Mouse (Mus musculus) left cerebral cortex, postnatal 4 days (tissue): ENCODE results near the gene Bhmt. TPM values are rescaled to one million over a fixed set of nuclear protein-coding genes. Genes with fewer than 3 reads are reported as not detected.
"Not testable (repeated sequence)": the region's sequence is repeated elsewhere in the genome, so short reads cannot be mapped to it uniquely, and the experiment has no call there.

Experiments
- DNase-seq: peaks from one replicate; pipeline ENCODE4 v3.0.0-alpha.2; 2022
- intact Hi-C: fragments of 180-260 bp; cut with DNase I; formaldehyde crosslinking; loops from one replicate; pipeline ENCODE4 v1.15.1; 2025
- total RNA-seq, 2 experiments: library from RNA; stranded (reverse); gene quantifications; 2 replicates each; pipeline ENCODE4 v1.2.3; 2021

Bhmt gene
- total RNA-seq, 2 experiments from 2014 or later = not detected

- intact Hi-C loops = loop anchor here (5.0 to 10.0 kb wide), 3 partner anchors 109 to 858 kb away; no protein-coding TSS in a partner anchor
- DNase-seq = peak; percentile 81
Measured at GRCm38 (mm10) chr13:93612660-93613607, 24.8 kb downstream of the Bhmt start.

DNA sequence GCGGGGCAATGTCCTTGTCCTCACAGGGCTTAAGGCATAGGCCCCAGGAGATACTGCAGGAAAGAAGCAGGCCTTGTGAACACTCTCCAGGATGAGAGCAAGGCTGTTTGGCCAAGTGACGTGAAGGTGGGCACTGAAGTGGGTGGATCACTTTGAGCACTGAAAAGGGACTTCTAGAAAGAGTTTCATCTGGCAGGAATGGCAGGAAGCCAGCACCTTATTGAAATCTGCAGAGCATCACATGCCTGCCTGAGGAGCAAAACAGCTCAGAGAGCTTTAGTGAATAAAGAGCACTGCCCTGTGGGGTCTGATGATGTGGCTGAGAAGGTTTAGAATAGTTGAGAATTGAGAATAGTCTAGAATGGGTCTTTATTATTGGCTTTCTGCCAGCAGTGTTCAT lies 29.3 kb downstream of the Bhmt start:
- intact Hi-C loops = loop anchor here (10.0 kb wide), 1 partner anchor 114 kb away; the partner anchor contains the start of gene Jmy
- DNase-seq = no peak

GRCm38 (mm10) chr13:93607701-93608100 lies 30.1 kb downstream of the Bhmt start:
- no peak for DNase-seq
- intact Hi-C loops = loop anchor here (10.0 kb wide), 1 partner anchor 113 kb away; the partner anchor contains the start of gene Jmy

- intact Hi-C loops = loop anchor here (10.0 kb wide), 1 partner anchor 112 kb away; the partner anchor contains the start of gene Jmy
- peak; percentile 11 for DNase-seq
Measured at GRCm38 (mm10) chr13:93606868-93607578, 30.7 kb downstream of the Bhmt start.

GRCm38 (mm10) chr13:93604698-93605097 lies 33.1 kb downstream of the Bhmt start:
- intact Hi-C loops = loop anchor here (10.0 kb wide), 1 partner anchor 110 kb away; the partner anchor contains the start of gene Jmy
- DNase-seq = no peak

DNA sequence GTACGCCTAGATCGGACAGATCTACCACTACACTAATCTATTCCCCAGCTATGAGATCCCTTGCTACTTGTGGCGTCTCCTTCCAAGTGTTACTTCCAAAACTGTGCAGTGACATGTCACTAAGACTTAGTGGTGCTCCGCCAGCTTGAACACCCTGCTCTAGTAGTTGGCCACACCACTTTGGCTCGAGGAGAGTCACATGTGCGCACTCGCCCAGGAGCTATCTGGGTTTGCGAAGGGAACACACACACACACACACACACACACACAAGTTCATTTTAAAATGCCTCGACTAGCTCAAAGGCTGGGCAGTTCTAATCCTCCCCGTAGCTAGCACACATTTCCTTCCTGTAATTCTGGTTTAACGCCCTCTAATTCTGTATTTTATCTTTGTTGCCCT lies 36.2 kb downstream of the Bhmt start:
- intact Hi-C loops = loop anchor here (10.0 kb wide), 1 partner anchor 107 kb away; the partner anchor contains the start of gene Jmy
- DNase-seq = no peak

GRCm38 (mm10) chr13:93593040-93593699 lies 44.6 kb downstream of the Bhmt start:
- DNase-seq = no peak
- intact Hi-C loops = no loop called here

DNA sequence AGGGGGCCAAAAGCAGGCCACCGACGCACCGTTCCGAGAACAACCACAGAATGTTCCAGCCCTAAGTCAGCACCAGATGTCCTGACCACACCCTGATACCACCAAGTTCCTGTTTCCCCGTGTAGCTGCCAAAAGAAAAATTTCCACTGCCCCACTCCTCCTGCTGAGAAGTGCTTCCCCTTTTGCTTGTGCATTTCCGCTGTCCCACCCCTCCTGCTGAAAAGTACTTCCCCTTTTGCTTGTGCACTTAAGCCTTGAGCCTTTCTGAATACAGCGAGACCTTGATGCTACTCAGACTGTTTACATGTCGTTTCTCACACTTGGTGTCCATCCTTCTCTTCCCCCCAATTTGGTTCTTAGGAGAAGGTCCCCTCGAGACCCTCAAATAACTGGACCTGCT lies 55.2 kb downstream of the Bhmt start:
- DNase-seq, intact Hi-C loops: not testable (repeated sequence)

GRCm38 (mm10) chr13:93580431-93580830 lies 57.3 kb downstream of the Bhmt start:
- intact Hi-C loops = no loop called here
- no peak for DNase-seq

DNA sequence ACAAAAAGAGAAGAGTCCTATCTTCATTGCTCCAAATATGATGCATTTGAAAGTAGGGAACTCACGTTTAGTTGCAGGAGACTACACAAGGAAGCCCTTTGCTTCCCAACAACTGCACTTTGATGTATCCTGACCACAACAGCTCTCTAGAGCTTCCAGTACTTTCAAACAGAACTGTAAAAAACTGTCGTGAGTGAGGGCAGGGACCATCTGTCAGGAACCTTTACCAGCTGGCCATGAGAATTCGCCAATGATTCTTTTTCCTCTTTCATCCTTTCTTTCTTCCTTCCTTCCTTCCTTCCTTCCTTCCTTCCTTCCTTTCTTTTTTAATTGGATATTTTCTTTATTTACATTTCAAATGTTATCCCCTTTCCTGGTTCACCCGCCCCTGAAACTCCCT lies 68.1 kb downstream of the Bhmt start:
- intact Hi-C loops = no loop called here
- DNase-seq = peak; percentile 7

Other genes with a start within 250 kb of the Bhmt start
- gene Jmy, start 138.2 kb downstream of the Bhmt start, total RNA-seq = 10 to 100 TPM; 40.4 to 44.4 TPM
- gene Bhmt2, start 36.3 kb upstream of the Bhmt start, total RNA-seq = under 1 TPM in 1 of 2 experiments, not detected in 1; 0.20 TPM
- gene Dmgdh, start 36.5 kb upstream of the Bhmt start, total RNA-seq = under 1 TPM; 0.83 to 0.86 TPM
- gene Arsb, start 133.7 kb upstream of the Bhmt start, total RNA-seq = 10 to 100 TPM; 31.7 to 34.8 TPM